Mouse (Mus musculus): ENCODE data around the gene Gm1553. TPM values are rescaled to one million over a fixed set of nuclear protein-coding genes. Genes with fewer than 3 reads are reported as not detected.

The Gm1553 gene
- polyA plus RNA-seq (2015; fragmentation: Nextera tagmentation; extraction: Ambion mirVana), result not detected in 2 replicates

GRCm38 (mm10) chr10:82492518-82492917 is at the start of gene Gm1553:
Gene Gm1553, minus strand, starts transcription at chr10:82492618.

Other genes with a start within 250 kb of the Gm1553 start
- gene 4932415D10Rik, start 176.0 kb downstream of the Gm1553 start, polyA plus RNA-seq (2015; fragmentation: Nextera tagmentation; extraction: Ambion mirVana), result not detected in 2 replicates
- 1.9 and 2.3 TPM in 2 replicates for gene Gm4924, start 138.4 kb downstream of the Gm1553 start, polyA plus RNA-seq (2015; fragmentation: Nextera tagmentation; extraction: Ambion mirVana)
- 38.2 and 50.5 TPM in 2 replicates for gene 1190007I07Rik, start 130.6 kb upstream of the Gm1553 start, polyA plus RNA-seq (2015; fragmentation: Nextera tagmentation; extraction: Ambion mirVana)
- 44.5 and 44.8 TPM in 2 replicates for gene Tdg, start 137.2 kb upstream of the Gm1553 start, polyA plus RNA-seq (2015; fragmentation: Nextera tagmentation; extraction: Ambion mirVana)
- gene Glt8d2, start 198.0 kb upstream of the Gm1553 start, polyA plus RNA-seq (2015; fragmentation: Nextera tagmentation; extraction: Ambion mirVana), result 0.77 and 1.4 TPM in 2 replicates
- 15.6 and 18.7 TPM in 2 replicates for gene Hcfc2, start 203.5 kb upstream of the Gm1553 start, polyA plus RNA-seq (2015; fragmentation: Nextera tagmentation; extraction: Ambion mirVana)

All from spleen, postnatal 0 days (tissue).